Mouse (Mus musculus): Measurements from ENCODE around the gene Actl6a.
"Not testable (repeated sequence)": the region's sequence is repeated elsewhere in the genome, so short reads cannot be mapped to it uniquely, and the experiment has no call there.

Actl6a gene

GRCm38 (mm10) chr3:32745426-32745825 is 39.3 kb downstream of the Actl6a start:
- DNase-seq (ENCODE audit: extremely low spot score, low spot score), result not testable (repeated sequence)

- DNase-seq (ENCODE audit: extremely low spot score, low spot score), result no peak
Measured at GRCm38 (mm10) chr3:32748384-32748783, 42.3 kb downstream of the Actl6a start.

GRCm38 (mm10) chr3:32749820-32750579 is 43.9 kb downstream of the Actl6a start:
- DNase-seq (ENCODE audit: extremely low spot score, low spot score), result no peak

DNA sequence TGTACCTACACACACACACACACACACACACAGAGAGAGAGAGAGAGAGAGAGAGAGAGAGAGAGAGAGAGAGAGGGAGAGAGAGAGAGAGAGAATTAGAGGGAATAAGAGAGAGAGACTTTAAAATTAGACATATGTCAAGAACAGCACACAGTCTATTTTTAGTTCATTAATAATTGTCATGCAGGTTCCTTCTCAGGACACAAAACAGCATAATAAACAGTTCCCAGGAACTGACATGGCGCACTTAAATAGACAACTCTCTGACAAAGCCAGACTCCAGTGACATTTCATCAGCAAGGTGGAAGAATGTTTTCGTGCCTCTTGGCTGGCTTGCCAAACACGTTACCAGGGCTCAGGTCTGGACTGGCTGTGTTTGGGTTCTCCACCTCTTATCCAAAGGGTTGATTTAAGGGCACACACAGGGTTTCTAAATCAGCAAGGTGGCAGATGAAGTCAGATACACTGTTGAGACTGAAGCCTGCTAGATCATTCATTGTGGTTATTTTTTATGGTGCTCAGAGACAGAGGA is 48.4 kb downstream of the Actl6a start:
- DNase-seq (ENCODE audit: extremely low spot score, low spot score), result no peak

DNA sequence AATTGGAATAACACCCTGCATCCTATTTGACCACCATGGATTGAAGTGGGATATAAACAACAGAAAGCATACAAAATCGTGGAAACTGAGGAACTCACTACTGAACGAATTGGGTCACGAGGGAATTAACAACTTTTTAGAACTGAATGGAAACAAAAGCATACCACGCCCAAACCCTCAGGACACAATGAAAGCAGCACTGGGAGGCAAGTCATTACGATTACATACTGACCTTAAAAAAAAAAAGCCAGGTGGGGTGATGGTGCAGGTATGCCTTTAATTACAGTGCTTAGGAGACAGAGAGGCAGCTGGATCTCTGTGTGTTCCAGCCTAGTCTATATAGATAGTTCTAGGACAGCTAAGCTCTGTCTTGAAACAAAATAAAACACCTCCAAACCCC is 53.1 kb downstream of the Actl6a start:
- no peak for DNase-seq (ENCODE audit: extremely low spot score, low spot score)

GRCm38 (mm10) chr3:32762962-32763361 is 56.9 kb downstream of the Actl6a start:
- no peak for DNase-seq (ENCODE audit: extremely low spot score, low spot score)

DNA sequence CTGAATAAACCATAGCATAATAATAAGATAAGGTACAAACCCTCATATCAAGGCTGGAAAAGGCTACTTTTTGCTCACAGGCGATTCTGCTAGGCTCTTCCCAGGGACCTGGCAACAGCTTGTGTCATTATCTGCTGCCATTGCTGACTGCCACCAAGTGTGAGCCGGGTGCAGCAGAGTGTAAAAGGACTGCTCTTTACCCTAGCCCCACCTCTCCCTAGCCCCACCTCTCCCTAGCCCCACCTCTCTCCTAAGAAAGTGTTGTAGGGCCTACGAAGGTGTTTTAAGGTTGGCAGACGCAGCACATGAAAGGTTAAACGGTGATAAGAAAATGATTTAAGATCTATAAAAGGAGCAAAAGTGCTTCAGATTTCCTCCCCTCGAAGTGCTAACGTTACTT is 57.8 kb downstream of the Actl6a start:
- DNase-seq (ENCODE audit: extremely low spot score, low spot score), result no peak

GRCm38 (mm10) chr3:32770781-32771180 is 64.7 kb downstream of the Actl6a start:
- DNase-seq (ENCODE audit: extremely low spot score, low spot score), result no peak

Measured in neural tube, embryonic 10.5 days (tissue).